Mouse (Mus musculus) heart, postnatal 10 days (tissue): ENCODE results near the gene Padi4. TPM values are rescaled to one million over a fixed set of nuclear protein-coding genes. Genes with fewer than 3 reads are reported as not detected.

ENCODE experiments used
- DNase-seq, 2 experiments: peaks; one replicate each; pipeline ENCODE4 v3.0.0; 2021
- intact Hi-C: fragments of 180-260 bp; cut with DNase I; formaldehyde crosslinking; loops from one replicate; pipeline ENCODE4 v1.15.1; 2025
- total RNA-seq, 2 experiments: library from RNA; stranded (reverse); gene quantifications; 2 replicates each; pipeline ENCODE4 v1.2.3; 2021

Gene Padi4
- total RNA-seq, 2 experiments from 2014 or later: 0.40 to 0.48 TPM

DNA sequence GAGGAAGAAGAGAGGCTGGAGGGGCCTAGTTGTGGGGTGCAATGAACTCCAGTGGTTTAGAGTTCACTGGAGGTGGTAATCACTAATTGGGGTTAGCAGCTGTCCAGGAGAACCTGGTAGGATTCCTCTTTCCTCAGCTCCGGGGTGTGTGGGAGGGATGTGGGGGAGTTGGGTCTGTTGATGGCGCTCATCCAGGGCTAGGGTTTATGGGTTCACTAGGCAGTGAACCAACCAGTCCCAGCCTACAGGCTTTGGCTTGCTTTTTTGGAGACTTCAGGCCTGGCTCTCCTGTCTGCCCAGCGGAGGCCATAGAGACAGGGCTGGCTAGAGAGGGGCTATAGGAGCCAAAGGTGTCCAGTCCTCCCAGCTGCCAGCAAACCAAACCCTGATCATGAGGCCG is 15.9 kb upstream of the Padi4 start:
- no peak for DNase-seq
- intact Hi-C loops: loop anchor here (1.0 kb wide), 2 partner anchors 112 to 168 kb away; no protein-coding TSS in a partner anchor

DNA sequence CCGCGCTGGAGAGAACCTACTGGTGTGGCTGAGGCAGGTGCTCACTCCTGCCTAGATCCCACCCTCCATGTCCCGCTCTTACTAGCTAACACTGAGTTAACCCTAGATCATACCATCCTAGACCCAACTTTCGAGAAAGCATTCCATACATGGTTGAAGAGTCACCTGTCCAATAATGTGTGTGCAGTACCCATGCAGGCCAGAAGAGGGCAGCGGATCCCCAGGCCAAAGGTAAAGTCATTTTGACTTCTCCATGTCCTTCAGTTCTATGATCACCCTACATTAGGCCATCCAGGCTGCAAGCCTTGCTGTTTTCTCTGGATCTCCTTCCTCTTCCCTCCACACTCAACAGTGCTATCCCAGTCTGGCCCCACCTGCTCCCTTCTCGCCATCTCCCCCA is 14.9 kb upstream of the Padi4 start:
- DNase-seq: peak; percentile 79 to 84
- intact Hi-C loops: loop anchor here (1.0 kb wide), 2 partner anchors 113 to 169 kb away; no protein-coding TSS in a partner anchor

DNA sequence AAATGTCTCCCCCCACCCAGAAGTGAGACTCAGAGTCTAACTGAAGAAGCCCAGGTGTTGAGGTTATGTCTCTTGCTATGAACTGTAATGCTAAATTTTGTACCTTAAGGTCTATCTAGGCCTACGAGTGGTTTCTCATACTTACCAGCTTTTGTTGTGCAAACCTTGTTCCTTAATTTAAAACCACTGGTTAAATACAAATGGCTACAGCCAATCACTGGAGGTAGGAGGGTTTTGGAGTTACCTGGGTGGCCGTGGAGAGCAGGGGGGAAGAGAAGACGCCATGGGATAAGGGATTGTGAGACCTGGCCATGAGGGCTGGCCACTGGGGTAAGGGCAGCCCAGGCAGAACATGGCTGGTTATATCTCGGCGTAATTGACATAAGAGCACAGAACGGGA is 14.2 kb upstream of the Padi4 start:
- intact Hi-C loops: no loop called here
- no peak for DNase-seq

DNA sequence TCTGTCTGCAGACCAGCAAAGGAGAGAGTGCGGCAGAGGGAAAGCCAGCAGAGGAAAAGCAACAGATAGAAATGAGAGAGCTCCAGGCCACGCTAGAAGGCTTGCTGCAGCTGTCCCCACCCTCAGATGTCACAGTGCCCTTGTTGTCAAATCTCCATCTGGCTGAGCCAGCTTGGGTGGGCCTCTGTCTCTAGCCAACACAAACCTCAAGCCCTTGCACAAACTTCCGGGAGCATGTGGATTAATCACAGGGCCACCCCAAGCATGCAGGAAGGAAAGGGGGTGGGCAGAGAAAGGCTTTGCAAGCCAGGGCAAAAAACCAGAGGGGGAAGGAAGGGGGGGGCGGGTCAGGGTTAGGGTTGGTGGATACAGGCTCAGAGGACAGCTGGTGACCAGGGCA is 13.4 kb upstream of the Padi4 start:
- intact Hi-C loops: no loop called here
- DNase-seq: peak; percentile 52 to 63

DNA sequence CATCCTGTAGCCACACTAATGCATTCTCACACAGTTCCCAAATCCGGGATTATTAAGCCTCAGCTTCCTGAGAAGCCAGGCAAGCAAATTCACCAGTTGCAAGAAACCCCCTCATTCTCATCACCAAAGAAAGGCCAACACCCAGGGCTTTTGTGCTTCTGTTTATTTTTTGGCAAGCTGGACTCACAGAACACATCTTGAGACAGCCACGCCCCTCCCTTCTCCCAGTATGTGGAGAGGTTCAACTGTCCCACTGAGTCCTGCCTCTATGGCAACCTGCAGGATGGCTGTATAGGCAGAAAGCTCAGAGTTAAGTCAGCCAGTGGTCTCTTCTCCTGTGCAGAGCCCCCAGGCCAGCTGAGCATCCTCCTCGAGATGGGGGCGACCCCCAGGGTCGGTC is 11.2 kb upstream of the Padi4 start:
- intact Hi-C loops: no loop called here
- DNase-seq: no peak

DNA sequence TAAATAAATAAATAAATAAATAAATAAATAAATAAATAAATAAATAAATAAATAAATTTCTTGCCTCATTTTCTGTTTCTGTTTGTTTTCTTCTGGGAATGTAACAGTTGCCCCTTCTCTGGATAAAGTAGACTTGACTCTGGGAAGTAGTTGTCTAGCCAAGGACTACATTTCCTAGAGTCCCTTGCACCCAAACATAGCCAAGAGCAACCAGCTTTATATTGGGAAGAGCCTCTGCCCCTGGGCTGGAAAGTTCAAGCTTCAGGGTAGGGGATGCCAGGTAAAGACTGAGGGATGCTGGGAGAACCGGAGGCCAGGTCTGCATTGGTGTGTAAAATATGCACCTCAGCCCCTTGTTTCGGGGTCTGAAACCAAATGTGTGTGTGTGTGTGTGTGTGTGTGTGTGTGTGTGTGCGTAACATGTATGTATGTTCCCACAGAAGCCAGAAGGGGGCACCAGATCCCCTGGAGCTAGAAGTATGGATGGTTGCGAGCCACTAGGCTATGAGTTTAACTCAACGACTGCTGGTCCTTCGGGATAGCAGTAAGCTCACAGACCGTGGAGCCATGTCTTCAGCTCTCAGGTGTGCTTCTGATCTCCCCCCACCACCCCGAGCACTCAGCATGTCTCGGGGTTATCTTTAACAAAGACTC is 10.4 kb upstream of the Padi4 start:
- no peak for DNase-seq
- intact Hi-C loops: no loop called here

DNA sequence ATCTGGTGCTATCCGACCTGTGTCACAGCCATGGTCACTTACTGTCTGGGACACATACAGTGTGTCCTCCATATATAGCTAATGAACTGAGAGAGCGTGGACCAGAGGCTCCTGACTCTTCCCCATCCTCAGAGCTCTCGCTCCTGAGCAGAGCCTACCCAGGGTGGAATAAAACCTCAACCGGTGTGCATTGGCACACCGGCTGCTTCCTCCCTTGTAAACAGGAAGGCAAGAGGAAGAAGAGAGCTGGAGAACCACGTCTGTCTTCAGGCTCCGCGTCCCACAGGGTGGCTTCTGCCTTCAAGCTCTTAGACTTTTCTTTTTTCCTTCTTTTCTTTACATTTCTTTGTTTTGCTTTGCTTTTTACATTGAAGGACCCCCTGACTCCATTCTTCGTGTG is 8.8 kb upstream of the Padi4 start:
- DNase-seq: no peak
- intact Hi-C loops: no loop called here

DNA sequence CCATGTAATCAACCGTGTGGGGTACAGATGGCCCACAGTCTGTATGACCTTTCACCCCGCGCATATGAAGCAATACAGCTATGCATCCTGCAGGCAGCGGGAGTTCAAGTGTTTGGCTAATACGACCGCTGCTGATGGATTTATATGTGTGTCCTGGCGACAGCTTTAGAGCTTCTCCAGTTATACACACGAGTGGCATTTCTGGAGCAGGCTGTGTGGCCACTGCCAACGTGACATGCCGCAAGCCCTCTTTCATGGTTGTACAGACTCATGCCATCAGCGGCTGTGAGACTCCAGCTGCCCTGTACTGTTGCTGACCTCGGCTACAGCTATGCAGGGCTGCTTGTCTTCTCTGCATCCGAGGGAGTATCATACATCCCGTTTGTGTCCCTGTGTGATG is 6.5 kb upstream of the Padi4 start:
- DNase-seq: no peak
- intact Hi-C loops: no loop called here

DNA sequence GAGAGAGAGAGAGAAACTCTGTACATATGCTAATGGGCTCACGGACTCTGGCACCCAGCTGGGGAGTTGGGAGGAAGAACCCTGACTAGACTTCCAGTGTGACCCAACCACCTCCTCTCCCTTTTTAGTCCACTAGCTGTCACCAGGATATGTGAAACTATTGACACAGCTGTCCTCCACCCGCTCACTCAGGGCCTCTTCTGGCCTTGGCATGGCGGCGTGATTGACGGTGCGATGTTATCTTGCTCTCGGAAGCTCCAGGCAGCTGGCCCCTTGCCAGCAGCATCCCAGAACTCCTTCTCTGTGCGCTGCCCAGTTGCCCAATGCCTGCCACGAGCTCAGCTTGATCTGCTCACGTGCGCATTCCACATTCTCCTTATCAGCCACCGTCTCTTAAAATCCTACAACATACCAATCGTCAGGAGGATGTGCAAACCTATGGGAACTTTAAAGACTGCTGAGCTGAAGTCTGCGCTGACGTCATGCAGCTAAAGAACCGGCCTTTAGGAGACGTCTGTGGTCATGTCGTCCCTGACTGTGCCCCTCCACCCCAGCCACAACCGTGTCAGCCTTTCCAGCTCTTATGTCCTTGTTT is 5.9 kb upstream of the Padi4 start:
- intact Hi-C loops: no loop called here

DNA sequence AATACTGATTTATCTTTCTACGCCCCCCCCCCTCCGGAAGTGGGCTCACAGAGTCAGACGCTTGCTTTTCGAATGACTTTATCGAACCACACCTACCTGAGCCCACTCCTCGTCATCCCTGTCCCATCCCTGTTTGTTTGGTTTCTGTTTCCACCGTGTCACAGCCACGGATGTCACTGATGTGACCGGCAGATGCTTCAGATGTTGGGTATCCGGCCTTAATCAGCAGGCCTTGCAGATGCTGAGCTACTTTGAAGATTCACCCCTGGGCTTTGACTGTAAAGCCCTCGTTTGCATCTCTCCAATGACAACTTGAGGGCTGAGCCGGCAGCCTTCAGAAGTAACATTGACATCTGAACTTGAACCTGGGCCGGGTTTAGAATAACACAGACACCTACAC is 2.6 kb upstream of the Padi4 start:
- intact Hi-C loops: no loop called here
- DNase-seq: no peak

More for the DNA sequence above, 5.9 kb upstream of the Padi4 start:
- DNase-seq: peak; percentile 27 to 35

DNA sequence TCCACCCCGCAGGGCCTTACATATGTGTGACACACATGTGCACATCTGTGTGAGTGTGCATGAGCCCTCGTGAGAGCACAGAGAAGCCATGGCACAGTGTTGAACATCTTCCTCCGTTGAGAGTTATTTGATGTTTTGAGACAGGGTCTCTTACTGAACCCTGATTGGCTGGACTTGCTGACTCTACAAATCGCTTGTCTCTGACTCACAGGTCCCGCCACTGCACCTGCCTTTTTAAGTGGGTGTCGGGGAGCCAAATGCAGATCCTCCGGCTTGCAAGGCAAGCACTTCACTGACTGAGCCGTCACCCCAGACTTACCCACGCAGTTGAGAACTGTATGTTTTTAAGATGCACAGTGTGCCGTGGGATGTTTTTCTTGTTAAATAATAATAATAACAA is 1.8 kb upstream of the Padi4 start:
- intact Hi-C loops: no loop called here
- DNase-seq: no peak

DNA sequence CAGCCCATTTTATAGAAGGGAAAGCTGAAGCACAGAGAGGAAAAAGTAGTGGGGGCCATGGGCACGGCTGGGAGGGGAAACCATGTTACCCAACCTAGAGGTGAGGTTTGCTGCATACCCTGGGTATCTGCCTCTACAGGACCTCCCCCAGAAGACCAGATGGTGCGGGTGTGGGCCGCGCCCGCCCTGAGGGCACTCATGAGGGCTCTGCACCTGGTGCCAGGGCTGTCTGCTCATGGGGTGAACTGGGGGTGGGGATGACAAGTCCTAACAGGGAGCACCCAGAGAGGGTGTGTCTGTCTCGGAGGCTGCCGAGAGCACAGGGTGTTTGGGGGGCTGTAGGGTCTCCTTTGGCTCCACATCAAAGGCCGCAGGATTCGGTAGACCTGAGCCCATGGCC is 857 bp upstream of the Padi4 start:
- intact Hi-C loops: no loop called here
- no peak for DNase-seq

DNA sequence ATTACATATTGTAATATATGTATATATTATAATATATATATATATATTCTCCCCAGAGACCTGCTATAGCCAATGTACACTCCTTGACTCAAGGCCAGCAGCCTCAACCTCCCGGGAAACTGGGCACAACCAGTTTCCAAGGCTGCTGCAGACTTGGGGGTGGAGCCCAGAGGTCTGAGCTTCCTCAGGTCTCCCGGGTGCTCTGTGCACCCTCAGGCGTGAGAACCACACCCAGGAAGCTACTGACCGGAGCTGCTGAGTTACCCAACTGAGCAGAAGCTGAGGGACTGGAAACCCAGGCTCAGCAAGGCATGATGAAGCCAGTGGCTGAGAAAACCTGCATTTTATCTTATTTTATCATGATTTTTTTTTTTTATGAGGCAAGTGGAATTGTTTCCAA is 2.9 kb downstream of the Padi4 start:
- intact Hi-C loops: no loop called here
- DNase-seq: no peak

DNA sequence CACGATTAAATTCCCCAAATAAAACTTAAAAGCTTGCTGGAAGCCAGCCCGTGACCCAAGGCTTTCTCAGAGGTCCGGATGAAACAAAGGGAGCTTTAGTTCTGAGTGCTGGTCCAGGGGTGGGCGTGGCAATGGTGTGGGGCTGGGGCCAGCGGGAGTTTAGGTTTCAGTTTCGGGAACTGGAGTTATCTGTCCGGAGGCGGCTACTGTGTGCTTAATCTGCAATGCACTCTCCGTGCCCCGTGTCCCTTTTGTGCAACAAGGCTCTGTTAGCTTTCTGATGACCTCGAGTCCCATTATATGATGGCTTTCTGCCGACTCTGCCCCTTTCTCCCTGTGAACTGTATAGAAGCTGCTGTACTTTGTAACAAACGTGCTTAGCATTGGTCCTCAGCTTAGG is 3.6 kb downstream of the Padi4 start:
- DNase-seq: peak; percentile 66 to 68
- intact Hi-C loops: no loop called here

DNA sequence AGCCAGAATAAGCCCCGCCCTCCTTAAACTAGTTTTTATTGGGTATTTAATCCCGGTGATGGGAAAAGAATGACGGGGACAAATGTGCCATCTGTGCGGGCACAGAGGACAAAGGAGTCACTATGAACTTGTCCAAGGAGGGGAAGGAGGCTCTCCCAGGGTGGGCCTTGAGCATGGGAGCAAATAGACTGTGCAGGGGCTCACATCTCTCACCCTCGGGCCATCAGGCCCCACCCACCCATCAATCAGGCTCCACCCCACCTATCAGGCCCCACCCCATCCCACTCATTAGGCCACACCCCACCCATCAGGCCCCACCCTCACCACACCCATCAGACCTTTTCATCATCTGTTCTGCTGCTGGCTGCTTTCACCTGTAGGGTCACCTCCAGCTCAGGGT is 5.1 kb downstream of the Padi4 start:
- intact Hi-C loops: no loop called here
- DNase-seq: no peak

DNA sequence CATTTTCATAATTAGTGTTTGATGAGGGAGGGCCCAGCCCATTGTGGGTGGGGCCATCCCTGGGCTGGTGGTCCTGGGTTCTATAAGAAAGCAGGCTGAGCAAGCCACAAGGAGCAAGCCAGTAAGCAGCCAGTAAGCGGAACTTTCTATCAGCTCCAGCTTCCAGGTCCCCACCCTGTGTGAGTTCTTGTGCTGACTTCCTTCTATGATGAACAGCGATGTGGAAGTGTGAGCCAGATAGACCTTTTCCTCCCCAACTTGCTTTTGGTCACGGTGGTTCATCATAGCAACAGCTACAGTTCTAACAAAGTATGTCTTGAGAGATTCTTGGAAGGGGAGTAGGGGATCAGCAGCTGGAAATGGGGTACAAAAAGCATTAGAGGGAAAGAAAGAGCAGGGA is 8.1 kb downstream of the Padi4 start:
- DNase-seq: no peak
- intact Hi-C loops: no loop called here

DNA sequence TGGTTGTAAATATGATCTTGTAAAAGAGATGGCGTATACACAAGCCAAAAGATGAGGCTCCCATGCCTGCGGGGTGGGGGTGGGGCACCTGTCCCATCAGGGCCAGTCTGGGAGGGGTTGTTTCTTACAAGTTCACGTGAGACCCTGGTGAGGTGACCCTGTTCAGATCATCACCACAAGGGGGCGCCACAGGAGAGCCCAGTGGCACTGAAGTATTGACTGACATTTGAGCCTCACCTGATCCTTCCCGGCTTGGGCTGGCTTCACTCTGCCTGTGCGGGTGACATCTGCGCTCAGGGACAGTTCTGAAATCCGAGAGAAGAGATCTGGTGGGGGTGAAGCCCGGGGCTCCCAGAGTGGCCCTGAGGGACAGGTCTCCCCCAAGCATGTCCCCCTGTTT is 10.9 kb downstream of the Padi4 start:
- intact Hi-C loops: loop anchor here (1.0 kb wide), 1 partner anchor 195 kb away; no protein-coding TSS in a partner anchor
- peak; percentile 36 to 65 for DNase-seq

DNA sequence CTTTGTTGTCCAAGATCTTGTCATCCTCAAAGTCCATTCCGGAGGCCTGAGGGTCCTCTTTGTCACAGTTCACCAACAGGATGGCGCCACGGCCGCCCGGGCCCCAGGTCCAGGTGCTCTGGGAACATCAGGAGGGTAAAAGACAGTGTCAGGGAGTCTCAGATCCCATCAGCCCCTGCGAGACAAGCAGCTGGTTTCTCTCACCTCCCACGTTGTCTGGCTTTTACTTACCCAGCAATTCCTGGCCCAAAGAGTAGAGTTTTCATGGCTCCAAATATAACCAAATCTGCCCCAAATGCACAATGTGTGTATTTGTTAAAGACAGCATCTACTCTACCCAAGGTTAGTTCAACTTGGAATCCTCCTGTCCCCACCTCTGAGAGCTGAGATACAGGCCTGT is 12.4 kb downstream of the Padi4 start:
- intact Hi-C loops: no loop called here
- peak; percentile 26 to 32 for DNase-seq

DNA sequence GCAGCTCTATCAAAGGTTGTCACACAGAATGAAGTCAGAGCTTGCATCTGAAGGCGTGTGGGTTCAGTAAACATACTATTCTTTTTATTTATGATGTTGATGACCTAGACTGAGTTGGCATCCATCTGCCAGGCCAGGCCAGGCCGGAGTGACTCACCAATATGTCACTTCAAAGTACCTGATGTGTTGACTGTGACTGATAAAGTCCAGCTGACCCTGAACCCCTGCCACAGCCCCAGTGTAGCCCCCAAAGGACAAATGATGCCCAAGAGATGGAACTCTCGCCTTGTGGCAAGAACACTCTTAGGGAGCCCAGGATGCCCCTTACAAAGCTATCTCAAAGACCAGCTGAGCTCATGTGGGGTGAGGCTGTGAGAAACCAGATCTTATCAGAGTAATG is 18.2 kb downstream of the Padi4 start:
- intact Hi-C loops: no loop called here
- DNase-seq: no peak

DNA sequence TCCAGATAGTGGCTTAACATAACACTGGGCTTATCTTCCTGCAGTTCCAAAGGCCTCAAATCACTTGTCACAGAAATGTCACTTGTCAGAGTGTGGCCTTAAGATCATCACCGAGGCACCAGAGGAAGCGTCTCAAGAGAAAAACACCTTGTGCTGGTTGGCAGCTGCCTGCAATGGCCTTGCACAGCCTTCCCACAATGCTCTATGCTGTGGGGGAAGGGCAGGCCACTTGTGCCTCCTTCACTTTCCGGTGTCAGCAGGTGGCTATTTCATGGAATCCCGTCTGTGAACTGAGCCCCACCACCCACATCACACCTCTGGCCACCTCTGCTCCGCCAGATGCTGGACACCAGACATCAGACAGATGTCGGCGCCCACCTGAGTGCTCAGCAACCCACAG is 20.7 kb downstream of the Padi4 start:
- DNase-seq: no peak
- intact Hi-C loops: no loop called here

DNA sequence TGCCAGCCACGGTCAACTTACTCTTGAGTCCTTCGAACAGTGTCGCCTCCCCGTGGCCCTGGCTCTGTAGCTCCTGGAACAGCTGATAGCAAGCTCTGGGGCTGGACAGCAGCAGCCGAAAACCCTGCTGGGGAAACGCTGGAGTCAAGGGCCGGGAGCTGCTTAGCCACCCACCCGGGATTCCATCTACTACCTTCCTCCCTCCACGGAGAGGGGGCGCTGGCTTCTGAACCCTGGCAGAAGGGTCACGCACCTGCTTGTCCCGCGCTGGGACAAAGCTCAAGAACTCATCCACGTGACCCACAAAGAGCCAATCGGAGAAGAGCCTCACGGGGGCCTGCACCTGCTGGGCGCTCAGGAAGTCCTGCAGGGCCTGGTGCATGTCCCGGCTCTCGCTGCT is 23.7 kb downstream of the Padi4 start:
- DNase-seq: peak; percentile 38 to 39
- intact Hi-C loops: no loop called here

DNA sequence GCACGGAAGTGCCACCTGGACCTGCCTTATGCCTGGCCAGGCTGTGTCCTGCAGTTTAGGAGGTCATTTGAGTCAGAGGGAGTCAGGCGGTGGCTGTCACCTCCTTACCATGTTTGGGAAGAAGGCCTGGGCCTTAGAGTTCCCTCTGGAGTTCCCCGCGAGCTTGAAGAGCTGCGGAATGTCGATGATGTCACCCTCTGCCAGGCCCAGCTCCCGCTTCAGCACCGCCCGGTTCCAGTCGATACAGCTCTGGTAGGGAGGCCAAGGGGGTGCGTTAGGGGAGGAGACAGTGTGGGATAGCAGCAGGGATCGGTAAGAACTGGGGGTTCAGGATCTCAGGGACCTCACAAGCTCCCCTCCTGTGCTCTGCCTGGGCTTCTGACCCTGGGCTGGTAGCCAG is 26.1 kb downstream of the Padi4 start:
- DNase-seq: peak; percentile 53 to 55
- intact Hi-C loops: no loop called here

DNA sequence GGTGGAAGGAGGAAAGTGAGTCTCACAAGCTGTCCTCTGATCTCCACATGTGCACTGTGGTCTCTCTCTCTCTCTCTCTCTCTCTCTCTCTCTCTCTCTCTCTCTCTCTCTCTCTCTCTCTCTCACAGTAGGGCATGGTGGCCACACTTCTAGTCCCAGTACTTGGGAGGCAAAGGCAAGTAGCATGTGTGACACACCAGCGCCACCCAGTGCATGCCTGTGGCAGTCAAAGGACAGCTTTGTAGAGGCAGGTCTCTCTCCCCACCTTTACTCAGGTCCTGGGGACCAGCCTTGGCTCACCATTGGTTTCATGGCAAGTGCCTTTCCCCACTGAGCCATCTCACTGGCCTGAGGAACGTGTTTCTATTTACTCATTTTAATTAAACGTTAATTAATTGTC is 29.4 kb downstream of the Padi4 start:
- intact Hi-C loops: no loop called here
- DNase-seq: peak; percentile 43 to 66
